Mouse (Mus musculus): Measurements from ENCODE around the gene Pcgf2.

GRCm38 (mm10) chr11:97650341-97650740 is 50.0 kb downstream of the Pcgf2 start:
- TF ChIP-seq CTCF (IDR thresholded peaks at IDR 0.05; ENCODE audit: borderline replicate concordance, extremely low read depth, insufficient read depth, insufficient read length), result no peak
- TF ChIP-seq POLR2A (IDR thresholded peaks at IDR 0.05; ENCODE audit: borderline replicate concordance, extremely low read depth, insufficient read depth, insufficient read length, poor library complexity, severe bottlenecking), result no peak
